Mouse (Mus musculus): ENCODE results near the gene Tas2r143. TPM values are rescaled to one million over a fixed set of nuclear protein-coding genes. Genes with fewer than 3 reads are reported as not detected.

Tas2r143 gene
- polyA plus RNA-seq, 2 experiments from 2014 or later = not detected

DNA sequence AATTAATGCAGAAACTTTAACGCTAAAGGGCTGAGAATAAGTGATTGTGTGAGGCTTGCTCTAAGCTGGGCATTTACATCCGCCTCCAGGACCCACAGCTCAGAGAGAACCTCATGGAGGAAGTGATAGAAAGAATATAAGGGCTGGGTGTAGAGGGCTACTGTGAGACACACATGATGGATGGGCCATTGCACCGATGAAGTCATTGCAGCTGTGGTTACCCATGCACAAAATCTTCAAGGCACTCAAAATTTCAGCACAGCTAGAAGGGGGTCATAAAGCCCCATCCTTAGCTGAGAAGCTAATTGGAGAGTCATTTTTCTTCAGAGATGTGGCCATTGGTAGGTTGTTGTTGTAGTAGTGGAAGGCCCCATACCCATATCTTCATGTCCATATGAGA lies 1.8 kb upstream of the Tas2r143 start:
- ATAC-seq = no peak

GRCm38 (mm10) chr6:42398998-42399397 lies 1.0 kb upstream of the Tas2r143 start:
- ATAC-seq = no peak

DNA sequence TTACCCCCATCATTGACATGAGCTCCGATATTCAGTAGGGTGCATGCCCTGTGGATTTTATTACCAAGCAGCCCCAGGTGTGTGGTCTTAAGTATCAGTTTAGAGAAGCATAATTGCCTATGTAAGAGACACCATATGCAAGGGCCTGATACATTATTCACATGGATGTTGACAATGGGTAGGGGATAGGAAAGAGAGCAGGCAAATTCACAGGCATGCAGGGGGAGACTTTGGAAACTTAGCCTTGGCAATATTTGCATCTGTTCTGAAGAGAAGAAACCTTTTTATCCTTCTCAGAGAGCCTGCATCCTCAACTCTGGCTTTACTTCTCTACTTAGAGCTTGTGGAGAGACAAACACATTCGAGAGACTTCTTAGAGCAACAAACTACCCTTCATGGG lies 5.1 kb downstream of the Tas2r143 start, which contains the start of gene Tas2r135:
Gene Tas2r135, plus strand, starts transcription at position 301 of the 400 bp plus-strand sequence.
- no peak for ATAC-seq

GRCm38 (mm10) chr6:42419443-42419842 lies 19.4 kb downstream of the Tas2r143 start:
- no peak for ATAC-seq

GRCm38 (mm10) chr6:42421439-42421838 lies 21.4 kb downstream of the Tas2r143 start:
- no peak for ATAC-seq

DNA sequence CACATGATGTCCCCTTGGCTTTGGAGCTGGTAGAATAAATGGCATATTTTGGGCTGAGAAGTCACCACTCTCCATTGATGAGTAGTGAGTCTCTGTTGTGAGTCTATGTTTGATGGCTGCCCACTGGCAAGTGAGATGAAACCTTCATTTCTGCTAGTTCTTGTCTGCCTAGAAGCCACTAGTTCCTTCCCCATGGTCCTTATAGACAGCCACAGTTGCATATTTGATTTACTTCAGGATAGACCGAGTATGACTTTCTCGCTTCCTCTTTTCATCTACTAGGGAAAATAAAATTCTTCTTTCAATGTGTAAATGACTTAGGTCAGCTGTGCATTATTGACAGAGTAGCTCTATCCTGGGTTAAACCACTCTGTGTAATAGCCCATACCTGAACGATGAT lies 24.4 kb downstream of the Tas2r143 start:
- no peak for ATAC-seq

DNA sequence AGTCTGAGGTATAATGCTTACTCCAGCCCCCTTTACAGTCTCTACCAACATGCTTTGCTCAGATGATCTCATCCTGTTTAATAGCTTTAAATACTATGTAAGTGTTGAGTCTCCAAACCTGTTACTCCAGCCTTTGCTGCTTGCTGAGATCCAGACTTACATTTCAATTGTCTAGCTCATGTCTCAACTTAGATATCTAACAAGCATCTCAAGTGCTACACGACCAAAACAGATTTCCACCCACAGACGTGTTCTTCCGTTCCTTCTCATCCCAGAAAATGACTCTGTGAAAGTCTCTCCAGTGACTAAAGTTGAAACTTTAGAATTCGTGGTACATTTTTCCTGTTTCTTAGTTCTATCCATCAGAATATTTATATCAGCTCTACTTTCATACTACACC lies 26.3 kb downstream of the Tas2r143 start:
- ATAC-seq = no peak

DNA sequence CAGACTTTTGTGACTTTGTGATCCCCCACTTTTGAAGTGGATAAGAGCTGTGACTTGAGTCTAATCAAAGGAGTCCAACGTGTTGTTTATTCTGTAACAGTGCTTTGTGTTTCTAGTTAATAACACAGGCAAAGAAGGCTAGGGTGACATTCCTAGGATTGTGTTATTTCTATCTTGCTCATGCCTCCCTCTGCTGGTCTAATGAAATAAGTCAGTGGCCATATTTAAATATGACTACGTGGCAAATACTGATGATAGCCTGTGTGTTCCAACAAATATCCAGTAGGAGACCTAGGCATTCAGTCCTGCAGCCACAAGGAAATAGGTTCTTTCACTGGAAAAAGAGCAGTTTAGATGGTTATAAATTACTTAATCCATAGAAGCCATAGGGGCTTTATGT lies 33.5 kb downstream of the Tas2r143 start:
- no peak for ATAC-seq

DNA sequence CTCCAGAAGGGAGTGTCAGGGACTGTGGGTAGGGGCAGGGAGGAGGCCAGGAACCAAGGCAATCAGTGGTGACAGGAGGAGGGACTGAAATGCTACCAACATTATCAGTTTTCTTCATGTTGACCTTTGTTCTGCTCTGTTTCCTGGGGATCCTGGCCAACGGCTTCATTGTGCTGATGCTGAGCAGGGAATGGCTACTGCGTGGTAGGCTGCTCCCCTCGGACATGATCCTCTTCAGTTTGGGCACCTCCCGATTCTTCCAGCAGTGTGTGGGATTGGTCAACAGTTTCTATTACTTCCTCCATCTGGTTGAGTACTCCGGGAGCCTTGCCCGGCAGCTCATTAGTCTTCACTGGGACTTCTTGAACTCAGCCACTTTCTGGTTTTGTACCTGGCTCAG lies 34.4 kb downstream of the Tas2r143 start, which contains the start of gene Tas2r126:
Gene Tas2r126, plus strand, starts transcription at position 90 of the 400 bp plus-strand sequence.
- no peak for ATAC-seq

- ATAC-seq = no peak
These were observed 35.5 kb downstream of the Tas2r143 start for GRCm38 (mm10) chr6:42435490-42435889.

DNA sequence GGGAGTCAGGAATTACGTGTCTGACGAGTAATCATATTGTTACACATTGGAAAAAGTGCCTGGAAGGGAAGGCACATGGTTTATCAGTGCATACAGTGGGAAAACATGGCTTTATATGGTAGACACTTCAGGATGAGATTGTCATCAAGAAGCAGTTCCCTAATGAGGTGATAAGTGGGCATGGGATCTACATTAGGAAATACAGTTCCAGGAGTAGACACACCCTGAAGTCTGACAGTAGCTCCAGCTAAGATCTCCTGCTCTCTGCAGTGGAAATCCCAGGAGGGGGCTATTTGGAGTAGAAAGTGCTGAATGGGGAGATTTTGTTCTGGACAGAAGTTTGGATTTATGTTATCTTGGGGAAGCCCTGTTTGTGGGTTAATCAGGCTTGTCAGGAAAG lies 41.4 kb downstream of the Tas2r143 start:
- no peak for ATAC-seq

DNA sequence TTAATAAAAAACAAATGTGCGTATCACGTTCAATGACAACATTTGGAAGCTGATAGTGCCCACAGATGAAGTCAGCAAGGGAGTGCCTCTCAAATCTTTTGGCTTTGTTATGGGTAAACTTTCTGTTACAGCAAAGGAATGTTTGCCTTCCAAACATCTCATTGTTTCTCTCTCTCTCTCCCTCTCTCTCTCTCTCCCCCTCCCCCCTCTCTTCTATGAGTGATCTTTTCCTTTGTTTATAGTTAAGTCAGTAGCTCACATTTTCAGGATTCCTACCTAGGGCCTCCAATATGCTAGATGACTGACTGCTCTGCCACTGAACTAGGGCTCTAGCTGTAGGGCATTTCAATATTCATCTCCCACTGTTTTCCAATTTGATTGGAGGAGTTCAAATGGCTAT lies 44.5 kb downstream of the Tas2r143 start:
- no peak for ATAC-seq

DNA sequence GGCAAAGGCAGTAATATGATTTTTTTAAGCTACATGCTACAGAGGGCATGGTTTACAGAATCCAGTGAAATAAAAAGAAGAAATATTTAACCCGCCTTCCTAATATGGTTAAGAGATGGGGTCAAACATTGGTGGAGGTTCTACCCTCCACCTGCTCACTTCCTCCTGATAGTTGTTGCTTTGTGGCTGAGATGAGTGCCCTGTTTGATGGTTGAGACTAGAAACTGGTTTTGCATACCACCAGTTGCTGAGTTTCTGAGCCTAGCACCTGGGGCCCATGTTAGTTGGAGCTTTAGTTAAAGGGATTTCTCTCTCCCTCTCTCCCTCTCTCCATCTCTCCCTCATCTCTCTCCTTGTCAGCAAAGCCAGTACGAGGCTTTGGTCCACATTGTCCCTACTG lies 47.3 kb downstream of the Tas2r143 start:
- no peak for ATAC-seq

Other genes starting within 250 kb of the Tas2r143 start
- not detected for gene Tas2r144, start 184.9 kb upstream of the Tas2r143 start, polyA plus RNA-seq (2017; shearing (Covaris generic))
- 1 to 10 TPM; 8.1 to 9.3 TPM for gene Gstk1, start 154.3 kb upstream of the Tas2r143 start, polyA plus RNA-seq (2017; shearing (Covaris generic))
- not detected for gene Tmem139, start 138.3 kb upstream of the Tas2r143 start, polyA plus RNA-seq (2017; shearing (Covaris generic))
- 10 to 100 TPM; 45.1 to 50.3 TPM for gene Casp2, start 135.3 kb upstream of the Tas2r143 start, polyA plus RNA-seq (2017; shearing (Covaris generic))
- gene Clcn1, start 113.6 kb upstream of the Tas2r143 start, polyA plus RNA-seq (2017; shearing (Covaris generic)) = not detected
- gene Fam131b, start 75.6 kb upstream of the Tas2r143 start, polyA plus RNA-seq (2017; shearing (Covaris generic)) = not detected
- 10 to 100 TPM; 62.8 to 78.6 TPM for gene Zyx, start 50.6 kb upstream of the Tas2r143 start, polyA plus RNA-seq (2017; shearing (Covaris generic))
- under 1 TPM in 1 of 2 experiments, not detected in 1; 0.63 TPM for gene Epha1, start 27.0 kb upstream of the Tas2r143 start, polyA plus RNA-seq (2017; shearing (Covaris generic))
- under 1 TPM in 1 of 2 experiments, not detected in 1; 0.52 TPM for gene Tas2r135, start 5.2 kb downstream of the Tas2r143 start, polyA plus RNA-seq (2017; shearing (Covaris generic))
- gene Tas2r126, start 34.3 kb downstream of the Tas2r143 start, polyA plus RNA-seq (2017; shearing (Covaris generic)) = not detected
- gene Olfr458, start 65.0 kb downstream of the Tas2r143 start, polyA plus RNA-seq (2017; shearing (Covaris generic)) = not detected
- not detected for gene Olfr457, start 76.1 kb downstream of the Tas2r143 start, polyA plus RNA-seq (2017; shearing (Covaris generic))
- not detected for gene Olfr456, start 87.0 kb downstream of the Tas2r143 start, polyA plus RNA-seq (2017; shearing (Covaris generic))
- under 1 TPM in 1 of 2 experiments, not detected in 1; 0.08 TPM for gene Olfr455, start 147.3 kb downstream of the Tas2r143 start, polyA plus RNA-seq (2017; shearing (Covaris generic))
- gene Tcaf3, start 197.5 kb downstream of the Tas2r143 start, polyA plus RNA-seq (2017; shearing (Covaris generic)) = not detected
- not detected for gene Tcaf2, start 245.0 kb downstream of the Tas2r143 start, polyA plus RNA-seq (2017; shearing (Covaris generic))

Data from activated CD4-positive, CD25-positive, alpha-beta regulatory T cell, adult 4 months (primary cell).